Mouse (Mus musculus) T-helper 2 cell (primary cell): ENCODE data around the gene Ttc28.

Source experiments
- in situ Hi-C: fragments of 300-600 bp; cut with MboI, MseI; formaldehyde crosslinking; loops from one replicate; pipeline ENCODE4 v1.15.1; 2025; ENCODE audit warnings: high pct_unique_total_duplicates

Gene Ttc28

GRCm38 (mm10) chr5:110888596-110888995, 9.0 kb downstream of the Ttc28 start:
- in situ Hi-C loops: no loop called here

GRCm38 (mm10) chr5:110889945-110890344, 10.3 kb downstream of the Ttc28 start:
- in situ Hi-C loops: no loop called here

GRCm38 (mm10) chr5:110890561-110890960, 11.0 kb downstream of the Ttc28 start:
- in situ Hi-C loops: no loop called here

GRCm38 (mm10) chr5:110897114-110897788, 17.6 kb downstream of the Ttc28 start:
- in situ Hi-C loops: no loop called here

GRCm38 (mm10) chr5:110898169-110898568, 18.6 kb downstream of the Ttc28 start:
- in situ Hi-C loops: no loop called here

- in situ Hi-C loops: no loop called here
Measured at GRCm38 (mm10) chr5:110898785-110899184, 19.2 kb downstream of the Ttc28 start.

- in situ Hi-C loops: loop anchor here (25.0 kb wide), 1 partner anchor 1812 kb away; no protein-coding TSS in a partner anchor
Measured at GRCm38 (mm10) chr5:110900331-110900730, 20.7 kb downstream of the Ttc28 start.

- in situ Hi-C loops: loop anchor here (25.0 kb wide), 1 partner anchor 1806 kb away; no protein-coding TSS in a partner anchor
Measured at GRCm38 (mm10) chr5:110906708-110907107, 27.1 kb downstream of the Ttc28 start.

- in situ Hi-C loops: loop anchor here (25.0 kb wide), 1 partner anchor 1803 kb away; no protein-coding TSS in a partner anchor
Measured at GRCm38 (mm10) chr5:110908879-110909278, 29.3 kb downstream of the Ttc28 start.

GRCm38 (mm10) chr5:110909955-110910589, 30.5 kb downstream of the Ttc28 start:
- in situ Hi-C loops: loop anchor here (25.0 kb wide), 1 partner anchor 1802 kb away; no protein-coding TSS in a partner anchor

- in situ Hi-C loops: loop anchor here (25.0 kb wide), 1 partner anchor 1797 kb away; no protein-coding TSS in a partner anchor
Measured at GRCm38 (mm10) chr5:110914859-110915258, 35.3 kb downstream of the Ttc28 start.

- in situ Hi-C loops: loop anchor here (25.0 kb wide), 1 partner anchor 1796 kb away; no protein-coding TSS in a partner anchor
Measured at GRCm38 (mm10) chr5:110916241-110916640, 36.6 kb downstream of the Ttc28 start.

GRCm38 (mm10) chr5:110919541-110919940, 39.9 kb downstream of the Ttc28 start:
- in situ Hi-C loops: loop anchor here (25.0 kb wide), 1 partner anchor 1793 kb away; no protein-coding TSS in a partner anchor

GRCm38 (mm10) chr5:110923336-110923735, 43.7 kb downstream of the Ttc28 start:
- in situ Hi-C loops: loop anchor here (25.0 kb wide), 1 partner anchor 1789 kb away; no protein-coding TSS in a partner anchor

- in situ Hi-C loops: loop anchor here (25.0 kb wide), 1 partner anchor 1788 kb away; no protein-coding TSS in a partner anchor
Measured at GRCm38 (mm10) chr5:110924636-110925035, 45.0 kb downstream of the Ttc28 start.

GRCm38 (mm10) chr5:110925804-110926203, 46.2 kb downstream of the Ttc28 start:
- in situ Hi-C loops: no loop called here

GRCm38 (mm10) chr5:110928289-110928688, 48.7 kb downstream of the Ttc28 start:
- in situ Hi-C loops: no loop called here

- in situ Hi-C loops: no loop called here
Measured at GRCm38 (mm10) chr5:110929306-110929705, 49.7 kb downstream of the Ttc28 start.

GRCm38 (mm10) chr5:110936606-110937005, 57.0 kb downstream of the Ttc28 start:
- in situ Hi-C loops: no loop called here

- in situ Hi-C loops: no loop called here
Measured at GRCm38 (mm10) chr5:110944326-110944725, 64.7 kb downstream of the Ttc28 start.

- in situ Hi-C loops: no loop called here
Measured at GRCm38 (mm10) chr5:110948476-110949399, 69.1 kb downstream of the Ttc28 start.
